In genomic region chr14:79536011-79536410, GRCm38 (mm10) we compare ENCODE assay signal across 11 mouse cellular contexts. TPM values are rescaled to one million over a fixed set of nuclear protein-coding genes. Genes with fewer than 3 reads are reported as not detected.
A peak's percentile ranks its signal among the peaks of the same experiment; 100 is the strongest.
DNase-seq lines count a peak whose midpoint lies in the region; ATAC-seq and TF ChIP-seq lines count a peak whose summit lies in the region.
"Had no signal": no experiment of that assay in that cellular context is flagged by ENCODE, and none has a peak within 500 bp of the region (broad histone marks: within the 10 kb centered on the region; RNA-seq: fewer than 3 reads in every experiment).

No protein-coding gene starts in this region.

- no peak for ATAC-seq in liver, embryonic 15.5 days (ENCODE audit: insufficient read depth)
- ATAC-seq: forebrain, postnatal 0 days had no signal

- no peaks in the 10 kb centered on the region; the same call in 1 of the 2 replicates for H3K4me1 ChIP-seq in heart, embryonic 10.5 days
- peaks cover 12% of the 10 kb centered on the region for H3K4me1 ChIP-seq in liver, adult 2 months (ENCODE audit: control insufficient read depth, insufficient read depth, low read length)
- H3K4me1 ChIP-seq in bone marrow macrophage, adult 2 months (ENCODE audit: control insufficient read depth, insufficient read depth, low read length): peaks cover 51% of the 10 kb centered on the region
- peaks cover 76% of the 10 kb centered on the region for H3K4me1 ChIP-seq in liver, embryonic 15.5 days (replicated peaks)

- peak overlapping the region; percentile 79 for H3K27ac ChIP-seq in heart, embryonic 10.5 days
- H3K27ac ChIP-seq in liver, adult 2 months (replicated peaks; ENCODE audit: insufficient read depth, low read depth, low read length): peak overlapping the region; percentile 47; the same call in 1 of the 2 replicates
- 0 out of 2 replicates have a peak overlapping the region, but pooled peaks have one; percentile 73 for H3K27ac ChIP-seq in bone marrow macrophage, adult 2 months (ENCODE audit: insufficient read depth, low read depth, low read length)
- peak overlapping the region; percentile 87 for H3K27ac ChIP-seq in liver, embryonic 15.5 days (replicated peaks)

- no peak for DNase-seq in heart, embryonic 10.5 days (ENCODE audit: low spot score)
- no peak for DNase-seq in heart, postnatal 36 days
- DNase-seq in liver, adult 2 months (ENCODE audit: extremely low read depth, low read depth, low spot score): no peak
- DNase-seq in liver: no peak
- DNase-seq in adrenal gland, postnatal 25 days: no peak
- no peak for DNase-seq in cerebellum, postnatal 36 days
- DNase-seq: cerebellum, adult 9-10 months; forebrain, postnatal 0 days; thymus, postnatal 14 days had no signal

- WGBS in heart, embryonic 10.5 days: 66% methylated on average over 5 of the region's 5 CpGs
- 65% methylated on average over 5 of the region's 5 CpGs for WGBS in liver, adult 2 months
- WGBS in liver, embryonic 15.5 days (ENCODE audit: insufficient replicate concordance): 21% methylated on average over 5 of the region's 5 CpGs

- H3K9ac ChIP-seq in liver, adult 2 months (ENCODE audit: low read depth, low read length): peak overlapping the region; percentile 34; the same call in 1 of the 2 replicates
- H3K9ac ChIP-seq in liver, embryonic 15.5 days: peak overlapping the region; percentile 50
- H3K9ac ChIP-seq: forebrain, postnatal 0 days had no signal

- H3K79me2 ChIP-seq in liver, adult 2 months (ENCODE audit: control insufficient read depth, insufficient read depth, low read length): peaks cover 21% of the 10 kb centered on the region; the same call in 1 of the 2 replicates

- H3K4me2 ChIP-seq in liver, embryonic 15.5 days: peak overlapping the region; percentile 76

- no peak for TF ChIP-seq POLR2A in liver, adult 2 months (IDR thresholded peaks at IDR 0.05; ENCODE audit: extremely low read depth, insufficient read depth, low read length)
- no peak for TF ChIP-seq POLR2A in bone marrow macrophage, adult 2 months (IDR thresholded peaks at IDR 0.05; ENCODE audit: borderline replicate concordance, low read depth, low read length)

- intact Hi-C loops in heart, postnatal 36 days (cut with DNase I): no loop called here

- no peaks in the 10 kb centered on the region for H3K9me3 ChIP-seq in heart, embryonic 10.5 days
- H3K9me3 ChIP-seq in liver, embryonic 15.5 days (replicated peaks): no peaks in the 10 kb centered on the region

- H3K27me3 ChIP-seq in heart, embryonic 10.5 days (ENCODE audit: insufficient read depth, poor library complexity, severe bottlenecking): no peaks in the 10 kb centered on the region
- H3K27me3 ChIP-seq in liver, adult 2 months (ENCODE audit: control insufficient read depth, insufficient read depth, low read length): no peaks in the 10 kb centered on the region
- no peaks in the 10 kb centered on the region for H3K27me3 ChIP-seq in liver, embryonic 15.5 days

- no peak overlapping the region for H3K4me3 ChIP-seq in heart, embryonic 10.5 days
- peak overlapping the region; percentile 26; the same call in 1 of the 2 replicates for H3K4me3 ChIP-seq in liver, adult 2 months (ENCODE audit: insufficient read depth, low read depth, low read length)
- H3K4me3 ChIP-seq in bone marrow macrophage, adult 2 months (ENCODE audit: insufficient read depth, low read length): no peak overlapping the region
- H3K4me3 ChIP-seq in liver, embryonic 15.5 days (replicated peaks): peak overlapping the region; percentile 43

- TF ChIP-seq CTCF in liver, adult 2 months (IDR thresholded peaks at IDR 0.05; ENCODE audit: low read depth, low read length): no peak
- no peak for TF ChIP-seq CTCF in bone marrow macrophage, adult 2 months (IDR thresholded peaks at IDR 0.05; ENCODE audit: low read depth, low read length)

- no peaks in the 10 kb centered on the region for H3K36me3 ChIP-seq in heart, embryonic 10.5 days
- peaks cover 4% of the 10 kb centered on the region; the same call in 1 of the 2 replicates for H3K36me3 ChIP-seq in liver, adult 2 months (ENCODE audit: control insufficient read depth, insufficient read depth, low read length)
- peaks cover 14% of the 10 kb centered on the region; the same call in 1 of the 2 replicates for H3K36me3 ChIP-seq in liver, embryonic 15.5 days (replicated peaks)

RNA-seq across cellular contexts. Expression of gene Sugt1, which starts 51.5 kb away (rescaled TPM):
- 106 and 123 TPM in 2 replicates for polyA plus RNA-seq in heart, embryonic 10.5 days (2016; fragmentation: Nextera tagmentation; extraction: Ambion mirVana)
- total RNA-seq in heart, postnatal 36 days (2021): 10 to 100 TPM; 64.8 to 73.7 TPM
- 25.6 and 30.0 TPM in 2 replicates for total RNA-seq in liver, adult 2 months (2014; rRNA removed)
- 3.3 and 3.4 TPM in 2 replicates for polyA plus RNA-seq in liver, adult 2 months (2012; rRNA removed)
- 179 and 188 TPM in 2 replicates for polyA plus RNA-seq in bone marrow macrophage, adult 2 months (2012; ENCODE audit: insufficient read depth, insufficient read length, missing spikeins)
- polyA plus RNA-seq in liver, embryonic 15.5 days (2015; fragmentation: Nextera tagmentation; extraction: Ambion mirVana): 31.6 and 34.0 TPM in 2 replicates
- total RNA-seq in adrenal gland, postnatal 25 days (2021): 156 and 173 TPM in 2 replicates

RNA-seq across cellular contexts. Expression of gene Wbp4, which starts 54.7 kb away (rescaled TPM):
- 28.4 and 33.6 TPM in 2 replicates for polyA plus RNA-seq in heart, embryonic 10.5 days (2016; fragmentation: Nextera tagmentation; extraction: Ambion mirVana)
- 10 to 100 TPM; 20.7 to 22.0 TPM for total RNA-seq in heart, postnatal 36 days (2021)
- total RNA-seq in liver, adult 2 months (2014; rRNA removed): 6.1 and 7.7 TPM in 2 replicates
- 2.1 and 2.5 TPM in 2 replicates for polyA plus RNA-seq in liver, adult 2 months (2012; rRNA removed)
- 41.3 and 55.2 TPM in 2 replicates for polyA plus RNA-seq in bone marrow macrophage, adult 2 months (2012; ENCODE audit: insufficient read depth, insufficient read length, missing spikeins)
- polyA plus RNA-seq in liver, embryonic 15.5 days (2015; fragmentation: Nextera tagmentation; extraction: Ambion mirVana): 11.2 and 13.5 TPM in 2 replicates
- total RNA-seq in adrenal gland, postnatal 25 days (2021): 39.5 and 45.8 TPM in 2 replicates

RNA-seq across cellular contexts. Expression of gene Elf1, which starts 55.0 kb away (rescaled TPM):
- polyA plus RNA-seq in heart, embryonic 10.5 days (2016; fragmentation: Nextera tagmentation; extraction: Ambion mirVana): 7.4 and 7.5 TPM in 2 replicates
- total RNA-seq in heart, postnatal 36 days (2021): 10 to 100 TPM; 13.8 to 17.4 TPM
- total RNA-seq in liver, adult 2 months (2014; rRNA removed): 13.8 and 15.9 TPM in 2 replicates
- 5.1 and 6.4 TPM in 2 replicates for polyA plus RNA-seq in liver, adult 2 months (2012; rRNA removed)
- 69.9 and 74.0 TPM in 2 replicates for polyA plus RNA-seq in bone marrow macrophage, adult 2 months (2012; ENCODE audit: insufficient read depth, insufficient read length, missing spikeins)
- 10.7 and 10.9 TPM in 2 replicates for polyA plus RNA-seq in liver, embryonic 15.5 days (2015; fragmentation: Nextera tagmentation; extraction: Ambion mirVana)
- 20.8 and 27.7 TPM in 2 replicates for total RNA-seq in adrenal gland, postnatal 25 days (2021)

Comparison
In these comparisons a context has a peak if more than half of its experiments do, and no peak if none do; other contexts are left out.
1. H3K4me3 ChIP-seq: peak in liver, adult 2 months (single experiment) and liver, embryonic 15.5 days (single experiment); none in heart, embryonic 10.5 days (single experiment) and bone marrow macrophage, adult 2 months (single experiment).
2. Peak in every context shown above with its lines, with median percentiles within 50 percentile points of each other: H3K27ac ChIP-seq.